ENCODE assay signal across 21 mouse cellular contexts in genomic region chr6:101328514-101328913, GRCm38 (mm10). TPM values are rescaled to one million over a fixed set of nuclear protein-coding genes. Genes with fewer than 3 reads are reported as not detected.
A peak's percentile ranks its signal among the peaks of the same experiment; 100 is the strongest.
DNase-seq lines count a peak whose midpoint lies in the region; ATAC-seq and TF ChIP-seq lines count a peak whose summit lies in the region.
"Had no signal": no experiment of that assay in that cellular context is flagged by ENCODE, and none has a peak within 500 bp of the region (broad histone marks: within the 10 kb centered on the region; RNA-seq: fewer than 3 reads in every experiment).

No protein-coding gene starts in this region.

- TF ChIP-seq POLR2A in brain, embryonic 14.5 days (IDR thresholded peaks at IDR 0.05; ENCODE audit: borderline replicate concordance, extremely low read depth, insufficient read depth, insufficient read length, poor library complexity, severe bottlenecking), result no peak

- 47% methylated on average over 6 of the region's 6 CpGs for WGBS in heart, embryonic 10.5 days
- 31% methylated on average over 5 of the region's 6 CpGs for WGBS in lung, embryonic 16.5 days

- TF ChIP-seq CTCF in brain, embryonic 14.5 days (IDR thresholded peaks at IDR 0.05; ENCODE audit: borderline replicate concordance, extremely low read depth, insufficient read depth, insufficient read length), result no peak

- no peak overlapping the region for H3K4me3 ChIP-seq in heart, embryonic 10.5 days
- H3K4me3 ChIP-seq in lung, embryonic 16.5 days (ENCODE audit: low read length), result no peak overlapping the region
- H3K4me3 ChIP-seq: embryonic facial prominence, embryonic 12.5 days; forebrain, embryonic 10.5 days; hindbrain, embryonic 15.5 days; limb, embryonic 13.5 days; liver, embryonic 15.5 days; midbrain, embryonic 10.5 days had no signal

- no peaks in the 10 kb centered on the region for H3K9me3 ChIP-seq in heart, embryonic 10.5 days
- H3K9me3 ChIP-seq in lung, embryonic 16.5 days (ENCODE audit: control insufficient read depth, low read length), result no peaks in the 10 kb centered on the region
- H3K9me3 ChIP-seq: embryonic facial prominence, embryonic 12.5 days; forebrain, embryonic 10.5 days; hindbrain, embryonic 15.5 days; limb, embryonic 13.5 days; liver, embryonic 15.5 days; midbrain, embryonic 10.5 days had no signal

- H3K4me1 ChIP-seq in heart, embryonic 10.5 days, result peaks cover 71% of the 10 kb centered on the region
- peaks cover 42% of the 10 kb centered on the region for H3K4me1 ChIP-seq in lung, embryonic 16.5 days (replicated peaks; ENCODE audit: control insufficient read depth, insufficient read depth, low read length)
- H3K4me1 ChIP-seq: hindbrain, embryonic 15.5 days had no signal

- peak overlapping the region; percentile 85 for H3K27ac ChIP-seq in heart, embryonic 10.5 days
- H3K27ac ChIP-seq in lung, embryonic 16.5 days (ENCODE audit: low read length), result no peak overlapping the region
- H3K27ac ChIP-seq: embryonic facial prominence, embryonic 12.5 days; forebrain, embryonic 10.5 days; hindbrain, embryonic 15.5 days; limb, embryonic 13.5 days; liver, embryonic 15.5 days; midbrain, embryonic 10.5 days had no signal

- intact Hi-C loops in left cerebral cortex, postnatal 10 days (cut with DNase I), result no loop called here

- H3K9ac ChIP-seq in lung, embryonic 16.5 days (ENCODE audit: low read length), result no peak overlapping the region
- H3K9ac ChIP-seq: embryonic facial prominence, embryonic 12.5 days; hindbrain, embryonic 15.5 days; limb, embryonic 13.5 days; liver, embryonic 15.5 days had no signal

- H3K4me2 ChIP-seq in lung, embryonic 16.5 days (ENCODE audit: low read depth, low read length), result peak overlapping the region; percentile 1; the same call in 1 of the 2 replicates
- H3K4me2 ChIP-seq: embryonic facial prominence, embryonic 12.5 days; hindbrain, embryonic 15.5 days; limb, embryonic 13.5 days; liver, embryonic 15.5 days had no signal

- DNase-seq in heart, embryonic 10.5 days (ENCODE audit: low spot score), result no peak
- no peak for DNase-seq in heart, adult 8-10 months (ENCODE audit: low spot score)
- no peak for DNase-seq in lung, postnatal 10 days
- DNase-seq in brain, embryonic 14.5 days (ENCODE audit: low read depth), result peak; percentile 56
- DNase-seq in T-cell, adult 2 months (ENCODE audit: low spot score), result no peak
- no peak for DNase-seq in left cerebral cortex, postnatal 10 days (ENCODE audit: extremely low spot score in 1 of 2, low spot score in 2 of 2)
- DNase-seq: cerebellum, adult 11-12 months; kidney, adult 18-20 months; right cerebral cortex, adult 18-20 months; thymus, postnatal 25 days had no signal

- H3K27me3 ChIP-seq in heart, embryonic 10.5 days (ENCODE audit: insufficient read depth, poor library complexity, severe bottlenecking), result no peaks in the 10 kb centered on the region
- H3K27me3 ChIP-seq in lung, embryonic 16.5 days (ENCODE audit: control insufficient read depth, insufficient read depth, low read depth, low read length), result no peaks in the 10 kb centered on the region
- H3K27me3 ChIP-seq: embryonic facial prominence, embryonic 12.5 days; hindbrain, embryonic 15.5 days; limb, embryonic 13.5 days; liver, embryonic 15.5 days had no signal

- H3K36me3 ChIP-seq in heart, embryonic 10.5 days, result no peaks in the 10 kb centered on the region
- no peaks in the 10 kb centered on the region for H3K36me3 ChIP-seq in lung, embryonic 16.5 days (ENCODE audit: control insufficient read depth, insufficient read depth, low read length)
- H3K36me3 ChIP-seq: embryonic facial prominence, embryonic 12.5 days; forebrain, embryonic 10.5 days; hindbrain, embryonic 15.5 days; limb, embryonic 13.5 days; liver, embryonic 15.5 days; midbrain, embryonic 10.5 days had no signal

- ATAC-seq in lung, embryonic 16.5 days (ENCODE audit: low read depth), result 0 out of 2 replicates have a peak, but pooled peaks have one; percentile 19
- peak; percentile 83 for ATAC-seq in megakaryocyte-erythroid progenitor cell, adult 5-6 weeks (replicated peaks; ENCODE audit: low FRiP score, low TSS enrichment, poor library complexity, severe bottlenecking)
- ATAC-seq: activated CD4-positive, CD25-positive, alpha-beta regulatory T cell, adult 4 months; CD4-positive, CD25-positive, alpha-beta regulatory T cell, adult 4 months had no signal

RNA-seq across cellular contexts. Expression of gene Pdzrn3, which starts 49.2 kb away (rescaled TPM):
- polyA plus RNA-seq in heart, embryonic 10.5 days (2016; fragmentation: Nextera tagmentation; extraction: Ambion mirVana), result 8.9 and 9.0 TPM in 2 replicates
- total RNA-seq in heart, adult 8-10 months (2022), result 10 to 100 TPM; 25.9 to 30.4 (median 28.3) TPM
- 7.0 and 8.2 TPM in 2 replicates for polyA plus RNA-seq in lung, embryonic 16.5 days (2015; fragmentation: Nextera tagmentation; extraction: Ambion mirVana)
- polyA plus RNA-seq in brain, embryonic 14.5 days (2012; rRNA removed), result 27.6 and 40.4 TPM in 2 replicates
- 1.6 TPM in 1 of 2 replicates, not detected in the other for total RNA-seq in megakaryocyte-erythroid progenitor cell, adult 5-6 weeks (2014; fragmentation: Nextera tagmentation)
- not detected in 2 replicates for total RNA-seq in megakaryocyte-erythroid progenitor cell, adult 5-6 weeks (2017)
- 10 to 100 TPM; 48.3 to 55.1 TPM for total RNA-seq in left cerebral cortex, postnatal 10 days (2021)
- total RNA-seq: neutrophil, adult 5-6 weeks had no signal
- polyA plus RNA-seq: activated CD4-positive, CD25-positive, alpha-beta regulatory T cell, adult 4 months; CD4-positive, CD25-positive, alpha-beta regulatory T cell, adult 4 months had no signal

Comparison
In these comparisons a context has a peak if more than half of its experiments do, and no peak if none do; other contexts are left out.
1. RNA of gene Pdzrn3, which starts 49.2 kb away (total RNA-seq): 48.3 to 55.1 TPM in left cerebral cortex, postnatal 10 days and 25.9 to 30.4 TPM in heart, adult 8-10 months; 1.6 TPM in megakaryocyte-erythroid progenitor cell, adult 5-6 weeks; every median in the first group is over 10 times any median in the second.